Mouse (Mus musculus) MEL-GATA-1-ER (cell line): ENCODE results near the gene Slc38a1.

ENCODE experiments used
- DNase-seq: peaks from one replicate; pipeline ENCODE4 v3.0.0-alpha.2; 2012; ENCODE audit warnings: low read depth; ENCODE audit errors: extremely low read depth

Gene Slc38a1

DNA sequence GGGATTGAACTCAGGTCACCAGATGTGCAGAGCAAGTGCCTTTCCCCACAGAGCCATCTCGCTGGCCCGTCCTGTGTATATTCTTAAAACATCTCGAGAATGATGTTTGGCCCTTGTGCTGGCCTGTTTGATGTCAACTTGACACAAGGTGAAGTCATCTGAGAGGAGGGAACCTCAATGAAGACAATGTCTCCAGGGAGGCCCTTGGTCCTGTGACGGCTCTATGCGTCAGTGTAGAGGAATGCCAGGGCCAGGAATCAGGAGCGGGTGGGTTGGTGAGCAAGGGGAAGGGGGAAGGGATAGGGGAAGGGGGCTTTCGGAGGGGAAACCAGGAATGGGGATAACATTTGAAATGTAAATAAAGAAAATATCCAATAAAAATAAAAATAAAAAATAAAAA lies 25.2 kb downstream of the Slc38a1 start:
- DNase-seq, result no peak

DNA sequence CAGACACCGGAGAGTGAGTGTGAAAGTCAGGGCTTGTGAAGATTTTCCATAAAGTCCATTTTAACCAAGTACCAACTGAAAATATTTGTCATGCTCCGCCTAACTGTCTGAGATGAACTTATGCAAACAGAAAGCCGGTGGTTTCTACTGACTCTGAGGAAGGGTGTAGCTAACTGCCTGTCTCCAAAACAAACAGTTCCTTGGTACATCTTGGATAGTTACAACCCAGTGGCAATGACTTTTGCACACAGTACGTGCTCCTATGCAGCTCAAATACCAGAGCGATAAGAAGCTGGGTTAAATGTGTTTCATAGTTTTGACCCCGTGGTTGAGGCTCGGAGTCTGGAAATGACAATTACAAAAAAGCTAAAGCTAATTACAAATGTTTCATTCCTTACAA lies 34.0 kb downstream of the Slc38a1 start:
- DNase-seq, result no peak

DNA sequence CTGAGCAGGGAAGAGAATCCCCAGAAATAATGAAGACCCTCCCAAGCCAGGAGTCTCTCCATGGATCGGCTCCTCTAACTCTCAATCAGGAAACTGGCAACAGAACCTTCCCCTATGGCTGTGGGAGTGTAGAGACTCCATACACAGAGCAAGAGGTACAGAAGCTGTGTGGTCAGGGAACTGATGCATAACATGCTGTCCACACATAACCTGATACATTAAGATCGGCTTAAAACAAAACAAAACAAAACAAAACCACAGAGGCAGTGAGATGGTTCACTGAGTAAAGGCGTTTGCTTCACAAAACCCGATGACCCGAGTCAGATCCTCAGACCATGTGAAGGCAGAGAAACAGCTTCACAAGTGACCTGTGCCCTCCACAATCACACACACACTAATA lies 35.3 kb downstream of the Slc38a1 start:
- DNase-seq, result no peak

DNA sequence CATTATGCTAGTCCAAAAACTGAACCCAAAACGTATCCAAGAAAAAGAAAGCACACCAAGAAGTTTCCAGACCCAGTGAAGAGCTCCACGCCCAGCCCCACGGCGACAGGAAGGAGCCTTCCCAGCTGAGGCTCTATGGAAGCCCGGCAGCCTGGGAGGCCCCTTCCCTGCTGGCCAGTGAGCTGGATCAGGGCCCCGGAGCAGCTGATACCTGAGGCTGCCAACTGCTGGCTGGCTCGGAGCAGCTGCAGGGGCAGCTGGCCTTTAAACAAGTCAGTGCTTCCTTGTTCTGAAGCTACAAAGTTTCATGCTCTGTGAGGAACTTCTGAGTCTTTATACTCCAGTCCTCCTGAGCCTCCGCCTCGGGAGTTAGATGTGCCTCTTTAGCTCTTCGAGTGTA lies 38.4 kb downstream of the Slc38a1 start:
- DNase-seq, result no peak

DNA sequence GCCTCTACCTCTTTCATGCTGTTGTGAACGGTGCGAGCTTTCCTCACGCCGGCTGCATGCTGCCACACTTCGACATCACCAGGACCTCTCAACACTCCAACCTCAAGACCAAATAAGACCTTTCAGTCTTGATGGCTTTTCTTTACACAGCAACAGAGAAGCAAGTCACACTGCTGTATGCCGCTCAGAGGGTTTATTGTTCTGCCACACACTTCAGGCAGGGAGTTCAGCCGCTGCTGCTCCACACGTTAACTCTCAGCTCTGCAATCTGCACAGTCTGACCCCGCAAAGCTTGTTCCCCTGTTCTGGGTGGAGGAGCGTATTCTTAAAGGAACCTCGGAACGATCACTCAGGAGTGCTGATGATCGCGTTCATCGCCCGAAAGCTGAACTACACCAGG lies 40.7 kb downstream of the Slc38a1 start:
- no peak for DNase-seq

DNA sequence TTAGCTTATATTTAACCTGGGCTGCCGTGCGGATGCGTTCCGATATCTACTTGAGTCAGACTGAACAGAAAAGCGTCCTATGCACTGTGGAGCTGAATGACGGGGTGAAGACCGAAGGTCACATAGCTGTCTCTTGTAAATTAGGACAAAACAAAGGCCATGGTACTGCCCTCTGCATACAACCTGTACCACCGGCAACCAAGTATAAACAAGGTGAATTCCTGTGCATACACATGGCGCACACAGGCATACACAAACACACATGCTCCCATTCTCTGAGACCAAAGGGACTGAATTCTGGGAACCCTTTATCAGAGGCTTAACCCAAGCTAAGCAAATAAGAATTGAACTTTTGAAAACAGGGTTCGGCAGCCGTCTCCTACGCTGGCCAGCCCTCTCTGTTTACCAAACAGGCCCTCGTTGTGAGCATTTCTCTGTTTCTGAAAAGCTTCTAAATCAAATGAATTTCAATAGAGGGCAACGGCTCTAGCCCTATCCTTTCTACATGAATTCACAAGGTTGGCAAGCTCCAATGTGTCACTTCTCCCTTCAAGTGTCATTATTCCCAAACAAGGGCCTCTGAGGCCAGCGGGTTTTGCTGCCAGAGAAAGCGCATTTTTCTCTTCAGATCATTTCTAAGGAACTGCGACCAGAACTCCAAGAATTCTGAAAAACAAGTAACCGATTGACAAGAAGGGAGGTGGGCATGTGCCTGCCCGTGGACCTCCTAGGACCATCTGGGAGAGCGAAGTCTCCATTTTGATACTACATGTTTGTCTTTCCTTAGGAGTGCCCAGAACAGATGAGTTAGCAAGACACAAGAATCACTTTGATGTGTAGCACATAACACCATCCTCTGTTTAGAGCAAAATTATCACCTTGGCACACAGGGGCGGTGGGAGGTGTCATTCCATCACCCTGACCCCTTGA lies 42.6 kb downstream of the Slc38a1 start:
- no peak for DNase-seq

DNA sequence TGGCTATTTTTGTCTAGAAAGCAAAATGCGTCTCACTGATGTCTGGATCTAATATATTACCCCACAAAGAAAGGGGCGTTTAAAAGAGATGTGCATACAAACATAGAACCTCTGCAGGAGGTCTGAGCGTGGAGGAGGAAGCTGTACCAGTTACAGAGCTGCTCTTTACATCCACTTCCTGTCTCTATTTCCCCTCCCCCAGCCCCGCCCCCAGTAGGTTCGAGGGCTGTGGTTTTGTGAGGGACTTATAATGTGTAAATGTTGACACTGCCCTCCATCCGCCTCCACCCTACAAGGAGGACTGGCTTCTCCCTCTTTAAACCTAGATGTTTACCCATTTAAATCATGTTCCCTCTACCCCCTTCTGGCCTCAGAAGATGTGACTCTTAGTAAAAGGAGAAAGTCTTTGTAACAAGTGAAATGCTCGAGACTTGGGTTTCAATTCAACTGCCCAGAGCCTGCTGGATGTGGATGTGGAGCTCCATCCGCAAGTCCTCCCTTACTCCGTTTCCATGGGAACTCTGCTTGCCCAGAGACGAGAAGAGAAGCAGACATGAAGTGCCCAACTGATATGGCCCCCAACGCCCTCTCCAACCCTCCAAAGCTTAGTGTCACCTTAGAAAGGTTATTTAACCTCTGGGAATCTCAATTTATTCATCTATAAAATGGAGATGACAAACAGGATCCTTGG lies 43.7 kb downstream of the Slc38a1 start:
- peak; percentile 10 for DNase-seq

DNA sequence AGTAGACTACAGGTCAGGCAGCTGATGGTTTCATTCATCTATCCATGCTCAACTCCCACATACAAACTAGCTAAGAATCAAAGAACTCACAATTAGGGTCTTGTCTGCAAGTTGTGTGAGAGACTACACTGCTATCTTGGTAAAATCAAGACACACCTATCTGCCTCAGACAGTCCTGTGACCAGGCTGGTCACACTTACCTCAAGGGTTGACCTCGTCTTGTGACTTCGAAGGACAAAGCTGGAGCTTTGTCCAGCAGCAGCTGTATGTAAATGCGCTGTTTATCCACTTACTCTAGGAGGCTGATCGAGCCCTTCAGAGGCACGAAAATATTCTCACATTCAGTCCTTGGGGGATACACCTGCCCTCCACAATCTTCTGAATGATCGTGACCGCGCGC lies 45.6 kb downstream of the Slc38a1 start:
- no peak for DNase-seq

DNA sequence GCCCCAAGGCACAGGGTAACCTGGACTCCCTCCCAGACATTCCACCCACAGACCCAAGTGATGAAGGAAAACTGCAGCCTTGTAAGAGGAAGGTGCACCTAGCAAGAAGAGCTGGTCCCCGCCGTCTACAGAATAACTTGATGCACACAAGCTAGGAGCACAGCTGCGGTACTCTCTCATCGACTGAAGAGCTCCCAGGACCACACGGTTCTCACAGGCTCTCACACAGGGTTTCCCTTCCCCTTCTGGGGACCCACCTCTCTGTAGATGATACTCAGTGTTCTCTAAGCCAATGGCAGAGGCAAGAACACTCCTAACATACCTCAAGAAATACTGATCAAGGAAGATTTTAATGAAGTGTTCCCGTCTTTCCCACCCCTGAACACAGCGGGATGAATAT lies 48.4 kb downstream of the Slc38a1 start:
- no peak for DNase-seq

DNA sequence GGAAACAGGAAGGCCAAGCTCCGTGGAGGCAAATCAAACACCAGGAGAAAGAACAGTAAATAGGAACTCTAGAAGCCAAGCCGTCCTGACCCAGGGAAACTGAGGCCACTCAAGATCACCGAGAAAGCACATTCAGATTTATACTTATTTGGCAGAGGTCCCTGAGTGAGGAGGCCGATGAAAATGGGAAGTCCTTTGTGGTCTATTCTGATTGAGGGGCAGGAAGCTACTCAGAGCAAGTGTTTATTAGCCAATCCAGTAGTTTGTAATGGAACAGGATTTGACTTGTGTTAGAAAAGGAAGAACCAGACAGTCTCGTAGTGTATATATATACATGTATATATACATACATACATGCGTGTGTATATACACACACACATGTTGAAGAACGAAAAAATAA lies 48.8 kb downstream of the Slc38a1 start:
- peak; percentile 8 for DNase-seq

DNA sequence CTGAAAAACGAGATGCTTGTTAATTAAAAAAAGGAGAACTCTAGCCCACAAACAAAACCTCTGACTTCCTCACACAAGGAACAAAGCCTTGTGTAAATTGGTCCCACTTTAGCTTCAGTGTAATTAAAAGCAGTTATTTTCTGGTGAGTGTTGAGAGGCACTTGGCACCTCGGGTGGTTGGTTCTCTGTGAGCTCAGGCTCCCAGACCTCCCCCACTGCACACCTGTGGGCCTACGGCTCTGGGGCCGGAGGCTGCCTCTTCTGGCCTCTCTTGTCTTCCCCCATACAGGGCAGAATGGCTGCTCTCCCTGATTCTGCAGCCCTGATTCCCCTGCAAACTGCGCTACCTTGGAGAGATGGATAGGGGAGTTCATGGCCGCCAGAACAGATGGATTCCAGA lies 49.3 kb downstream of the Slc38a1 start:
- DNase-seq, result no peak

DNA sequence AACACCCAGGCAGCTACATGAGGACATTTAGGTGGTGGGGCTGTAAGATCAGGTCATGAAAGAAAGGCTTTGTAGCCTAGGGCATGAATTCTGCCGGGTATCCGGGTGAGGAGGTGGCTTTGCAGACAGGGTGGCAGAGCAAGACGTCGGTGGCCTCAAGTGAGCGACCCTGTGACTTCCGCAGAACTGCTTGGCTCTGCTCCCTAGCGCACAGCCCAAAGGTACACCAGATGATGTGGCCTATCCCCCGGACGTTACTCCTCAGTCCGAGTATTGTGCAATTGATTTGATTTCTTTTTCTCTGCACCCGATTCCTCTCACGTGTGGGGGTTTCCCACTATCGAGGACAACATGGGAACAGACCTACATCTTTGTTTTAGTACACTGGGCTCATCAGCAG lies 49.7 kb downstream of the Slc38a1 start:
- DNase-seq, result no peak

DNA sequence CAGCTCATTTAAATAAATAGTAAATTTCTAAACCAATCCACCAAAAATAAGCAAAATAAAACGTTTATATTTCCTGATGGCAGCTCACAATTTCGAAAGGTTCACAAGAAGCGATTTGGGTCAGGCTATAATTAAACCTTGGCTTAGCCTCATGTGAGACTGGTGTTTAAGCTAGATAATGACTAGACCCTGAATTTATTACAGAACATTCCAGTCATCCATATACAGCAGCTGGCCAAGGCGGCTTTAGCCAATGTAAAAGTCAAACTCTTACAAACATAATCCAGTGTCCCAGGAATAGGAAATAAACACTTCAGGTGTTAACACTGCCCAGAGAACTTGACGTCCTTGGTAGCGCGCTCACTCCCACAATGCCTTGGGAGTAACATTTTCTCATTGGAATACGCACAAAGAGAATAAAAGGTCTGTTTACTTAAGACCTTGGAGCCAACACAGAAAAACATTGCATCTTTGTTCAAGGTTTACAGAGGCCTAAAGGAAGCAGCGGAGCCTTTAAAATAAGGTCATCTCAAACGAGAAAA lies 50.8 kb downstream of the Slc38a1 start:
- no peak for DNase-seq

DNA sequence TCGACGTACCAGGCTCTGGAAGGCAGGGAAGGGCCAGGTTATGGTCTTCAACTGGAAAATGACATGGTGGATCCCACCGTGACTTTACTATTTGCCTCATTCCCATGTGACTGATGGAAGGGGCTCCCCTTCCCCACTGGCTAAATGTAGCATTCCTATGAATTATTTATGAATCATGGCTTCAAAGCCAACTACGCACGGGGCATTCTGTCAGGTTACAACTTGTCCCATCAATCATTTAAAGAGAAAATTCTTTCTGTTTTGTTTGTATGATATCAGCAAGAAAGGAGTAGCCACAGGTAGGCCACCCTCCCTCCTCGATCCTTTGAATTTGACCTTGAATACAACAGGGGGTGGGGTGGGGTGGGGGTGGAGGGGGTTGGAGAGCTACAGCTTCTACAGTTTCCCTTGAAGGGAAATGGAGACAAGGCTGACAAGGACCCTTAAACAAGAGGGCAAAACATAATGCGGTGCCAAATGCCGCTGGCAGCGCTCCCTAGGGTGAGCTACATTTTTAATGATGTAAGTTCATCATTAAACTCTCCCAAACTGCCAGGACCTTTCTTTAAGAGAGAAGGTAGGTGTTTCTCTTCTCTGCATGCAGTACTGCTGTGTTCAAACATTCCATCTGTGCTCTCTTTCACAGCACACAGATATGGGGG lies 53.6 kb downstream of the Slc38a1 start:
- DNase-seq, result no peak

DNA sequence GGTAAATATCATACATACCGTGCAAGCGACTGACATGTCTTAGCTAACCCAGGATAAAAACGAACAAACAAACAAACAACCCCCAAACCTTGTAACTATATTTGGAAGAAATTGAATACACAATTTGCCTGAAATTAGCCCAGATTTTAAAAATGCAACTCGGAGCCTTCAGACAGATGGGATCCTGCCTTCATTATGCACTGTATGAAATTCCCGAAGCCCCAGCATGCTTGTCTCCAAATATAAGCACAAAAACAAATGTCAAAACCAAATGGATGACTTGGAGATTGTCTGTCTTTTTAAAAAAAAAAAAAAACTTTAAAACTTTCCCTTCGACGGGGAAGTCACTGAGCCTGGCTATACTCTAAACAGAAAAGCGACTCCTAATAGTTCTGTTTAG lies 54.7 kb downstream of the Slc38a1 start:
- DNase-seq, result no peak

DNA sequence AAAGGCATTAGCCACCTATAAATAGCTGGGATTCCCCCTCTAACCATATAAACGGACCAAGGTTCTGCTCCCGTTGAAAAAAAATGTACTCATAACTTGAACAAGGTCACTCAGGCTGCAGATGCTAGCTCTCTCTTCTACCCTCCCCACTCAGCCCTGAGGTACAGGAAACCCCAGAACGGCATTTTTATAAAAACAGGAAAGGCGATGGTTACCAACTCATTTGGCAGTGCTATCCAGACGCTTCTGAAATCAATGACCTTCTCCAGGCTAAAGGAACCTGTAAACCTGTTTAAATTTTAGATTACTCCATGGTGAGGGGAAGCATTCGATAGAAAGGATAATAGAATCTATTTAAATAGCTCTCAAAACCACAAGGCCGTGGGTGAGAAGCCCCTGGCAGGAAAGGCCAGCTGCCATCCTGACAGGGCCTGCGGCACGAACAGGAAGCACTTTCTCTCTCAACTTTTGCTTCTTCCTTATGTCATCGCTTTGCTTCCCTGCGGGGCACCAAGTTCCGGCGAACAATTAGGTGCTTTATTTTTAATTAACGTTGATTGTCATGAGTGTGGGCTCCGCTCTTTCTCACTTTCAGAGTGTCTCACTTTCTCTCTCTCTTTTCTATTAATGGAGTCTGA lies 59.2 kb downstream of the Slc38a1 start:
- no peak for DNase-seq

DNA sequence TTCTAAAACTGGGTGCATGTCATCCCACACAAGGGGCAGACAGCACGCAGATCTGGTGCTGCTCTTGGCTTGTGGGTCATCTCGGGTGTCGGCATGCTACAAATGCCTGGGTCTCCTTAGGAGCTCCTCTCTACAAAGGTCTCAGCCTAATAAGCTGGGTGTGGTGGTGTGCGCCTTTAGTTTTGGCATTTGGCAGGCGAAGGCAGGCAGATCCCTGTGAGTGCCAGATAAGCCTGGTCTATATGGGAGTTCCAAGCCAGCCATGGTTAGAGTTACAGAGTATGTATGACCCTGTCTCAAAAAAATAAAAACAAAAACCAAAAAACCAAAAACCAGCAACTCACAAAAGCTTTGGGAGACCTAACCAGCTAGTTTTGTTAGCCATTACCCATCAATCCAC lies 65.7 kb downstream of the Slc38a1 start:
- no peak for DNase-seq

DNA sequence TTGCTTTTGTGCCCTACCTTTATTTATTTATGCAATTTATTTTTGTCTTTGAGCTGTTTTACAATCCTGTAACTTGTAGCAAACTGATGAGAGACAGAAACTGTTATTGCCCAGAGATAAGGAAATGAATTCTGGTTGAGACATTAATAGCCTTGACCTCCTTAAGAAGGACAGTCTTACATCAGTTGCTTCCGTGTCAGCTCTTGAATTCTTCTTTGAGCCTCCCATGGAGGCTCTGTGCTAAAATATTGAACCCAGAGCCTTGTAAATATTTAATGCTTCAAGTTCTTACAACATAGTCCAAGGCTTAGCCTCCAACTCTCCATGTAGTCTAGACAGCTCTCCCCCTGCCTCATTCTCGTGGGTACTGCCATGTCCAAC lies 73.7 kb downstream of the Slc38a1 start:
- no peak for DNase-seq

DNA sequence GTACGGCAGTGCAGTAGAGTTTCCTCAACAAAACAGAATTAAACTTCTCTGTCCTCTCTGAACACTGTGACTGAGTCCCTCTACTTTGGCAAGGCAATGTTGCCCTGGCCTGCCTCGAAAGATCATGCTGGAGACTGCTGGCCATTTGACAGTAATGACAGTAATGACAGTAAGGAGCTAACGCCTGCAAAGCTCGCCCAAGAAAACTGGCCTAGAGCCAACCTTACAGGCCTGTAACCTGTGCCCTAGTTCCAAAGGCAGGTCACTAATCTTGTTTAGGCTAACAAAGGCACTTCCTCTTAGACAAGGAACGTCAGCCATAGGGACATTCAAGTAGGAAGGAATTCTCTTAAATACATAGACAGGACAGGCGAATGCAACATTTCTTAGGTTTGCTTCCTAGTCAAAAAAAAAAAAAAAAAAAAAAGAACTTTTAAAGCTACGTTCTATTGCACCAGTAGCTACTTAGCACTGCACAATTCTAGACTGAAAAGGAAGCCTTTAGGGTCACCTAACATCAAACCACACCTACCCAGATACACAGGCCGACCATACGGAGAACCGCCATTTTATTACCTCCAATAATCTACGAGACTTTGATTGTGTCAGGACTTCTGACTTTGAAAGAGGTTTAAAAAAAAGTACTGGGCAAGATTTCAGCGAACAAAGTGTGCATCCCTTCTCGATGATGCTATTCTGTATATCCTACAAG lies 74.3 kb downstream of the Slc38a1 start:
- DNase-seq, result no peak

DNA sequence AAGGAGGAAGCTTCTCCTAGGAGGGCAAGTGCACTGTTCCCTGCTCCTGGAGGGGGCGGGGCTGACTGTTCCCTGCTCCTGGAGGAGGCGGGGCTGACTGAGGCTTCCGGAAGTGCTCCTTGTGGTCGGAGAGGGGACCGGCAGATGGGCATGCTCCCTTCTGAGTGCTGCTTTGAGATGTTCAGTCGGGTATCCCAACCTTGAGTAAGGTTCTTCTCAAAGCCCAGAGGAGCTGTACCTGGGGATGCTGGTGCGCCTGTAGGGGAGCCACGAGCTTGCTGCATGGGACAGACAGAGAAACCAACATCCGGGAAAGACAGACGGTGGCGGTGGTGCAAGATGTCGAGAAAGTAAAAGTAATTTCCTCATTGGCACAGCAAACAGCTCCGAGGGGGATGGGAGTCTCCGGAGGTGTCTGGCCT lies 75.9 kb downstream of the Slc38a1 start:
- DNase-seq, result no peak

DNA sequence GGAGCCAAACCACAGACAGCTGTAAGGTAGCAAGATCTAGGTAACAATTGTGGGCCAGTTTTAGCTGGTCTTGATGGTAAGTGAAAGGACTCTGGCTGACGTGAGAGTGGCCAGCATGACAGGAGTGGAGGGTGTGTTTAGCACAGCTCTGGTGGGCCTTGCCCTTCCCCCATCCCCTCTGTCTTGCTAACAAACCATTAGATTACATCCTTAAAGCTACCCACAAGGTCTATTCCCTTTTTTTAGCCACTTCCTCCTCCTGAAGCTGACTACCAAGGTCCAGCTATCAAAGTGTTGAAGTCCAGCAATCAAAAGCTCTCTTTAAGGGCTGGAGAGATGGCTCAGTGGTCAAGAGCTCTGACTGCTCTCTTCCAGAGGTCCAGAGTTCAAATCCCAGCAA lies 78.9 kb downstream of the Slc38a1 start:
- DNase-seq, result no peak
